Mouse (Mus musculus) lung, postnatal 14 days (tissue): ENCODE data around the gene Inafm2.
A peak's percentile ranks its signal among the peaks of the same experiment; 100 is the strongest.

Source experiments
- DNase-seq: peaks from one replicate; pipeline ENCODE4 v3.0.0; 2021

The Inafm2 gene

DNA sequence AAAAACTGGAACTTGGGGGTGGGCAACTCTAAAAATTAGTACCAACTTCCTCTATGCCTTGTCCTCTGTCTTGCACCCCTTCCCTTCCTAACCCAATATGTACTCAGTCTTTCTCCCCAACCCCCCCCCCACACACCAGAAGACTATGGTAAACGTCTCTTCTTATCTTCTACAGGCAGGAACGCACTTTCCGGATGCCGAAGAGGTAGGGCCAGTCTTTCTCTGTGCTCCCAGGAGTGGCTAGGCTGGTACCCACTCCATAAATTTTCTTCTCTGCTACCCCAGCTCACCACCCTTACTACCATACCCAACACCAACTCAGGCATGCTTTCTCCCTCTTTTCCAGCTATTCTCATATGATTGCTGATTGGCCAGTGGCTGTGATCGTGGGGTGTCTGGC is 41.0 kb downstream of the Inafm2 start:
- no peak for DNase-seq

DNA sequence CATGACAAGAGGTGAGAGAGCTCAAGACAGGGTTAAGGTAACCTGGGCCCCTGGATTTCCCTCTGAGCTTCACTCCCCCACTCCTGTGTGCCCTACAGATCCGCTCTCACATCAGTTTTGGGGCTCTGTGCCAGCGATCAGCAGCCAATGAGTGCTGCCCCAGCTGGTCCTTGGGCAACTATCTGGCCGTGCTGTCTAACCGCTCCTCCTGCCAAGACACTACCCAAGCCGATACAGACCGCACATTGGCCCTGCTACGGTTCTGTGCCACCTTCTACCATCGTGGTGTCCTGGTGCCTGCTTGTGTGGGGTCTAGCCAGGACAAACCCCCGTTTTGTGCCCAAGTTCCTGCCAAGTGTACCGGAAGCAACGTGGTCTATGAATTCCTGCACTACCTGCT is 43.9 kb downstream of the Inafm2 start:
- DNase-seq = no peak

- no peak for DNase-seq
Observed at GRCm38 (mm10) chr2:118790221-118790550, 44.6 kb downstream of the Inafm2 start.

- peak; percentile 82 for DNase-seq
Observed at GRCm38 (mm10) chr2:118790551-118791525, 45.3 kb downstream of the Inafm2 start.

DNA sequence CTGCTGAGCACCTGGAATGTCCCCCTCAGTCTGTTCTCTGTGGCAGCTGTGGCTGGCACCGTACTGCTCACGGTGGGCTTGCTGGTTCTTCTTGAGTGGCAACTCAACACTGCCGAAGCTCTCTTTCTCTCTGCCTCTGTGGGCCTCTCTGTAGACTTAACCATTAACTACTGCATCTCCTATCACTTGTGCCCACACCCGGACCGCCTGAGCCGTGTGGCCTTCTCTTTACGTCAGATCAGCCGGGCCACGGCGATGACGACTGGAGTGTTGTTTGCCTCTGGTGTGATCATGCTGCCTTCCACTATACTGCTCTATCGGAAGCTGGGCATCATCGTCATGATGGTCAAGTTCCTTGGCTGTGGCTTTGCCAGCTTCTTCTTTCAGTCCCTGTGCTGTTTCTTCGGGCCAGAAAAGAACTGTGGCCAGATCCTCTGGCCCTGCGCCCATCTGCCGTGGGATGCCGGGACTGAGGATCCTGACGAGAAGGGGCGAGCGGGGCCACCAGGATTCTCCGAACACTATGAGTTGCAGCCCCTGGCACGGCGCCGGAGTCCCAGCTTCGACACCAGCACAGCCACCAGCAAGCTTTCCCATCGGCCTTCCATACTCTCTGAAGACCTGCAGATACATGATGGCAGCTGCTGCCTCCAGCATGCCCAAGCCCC is 46.2 kb downstream of the Inafm2 start:
- no peak for DNase-seq

GRCm38 (mm10) chr2:118792259-118792613 is 46.7 kb downstream of the Inafm2 start:
- DNase-seq = no peak

DNA sequence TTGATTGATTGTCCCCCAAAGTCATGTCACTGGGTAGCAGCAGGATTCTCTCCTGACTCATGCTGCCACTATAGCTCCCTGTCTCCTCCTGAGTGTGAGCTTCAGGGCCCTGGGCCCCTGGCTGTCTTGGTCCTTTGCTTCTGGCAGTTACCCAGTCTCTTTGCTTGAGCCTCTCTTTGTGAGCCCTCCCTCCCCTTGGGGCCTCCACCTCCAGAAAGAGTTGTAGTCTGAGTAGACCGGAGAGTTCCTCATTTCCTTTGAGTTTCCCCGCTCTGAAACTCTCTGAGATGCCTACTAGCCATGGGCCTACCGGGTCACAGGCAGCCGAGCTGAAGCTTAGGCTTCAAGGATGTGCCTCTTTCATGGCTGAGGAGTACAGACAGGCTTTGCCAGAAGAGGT is 48.1 kb downstream of the Inafm2 start:
- no peak for DNase-seq
